Mouse (Mus musculus): ENCODE measurements around the gene Ppp1r1b. TPM values are rescaled to one million over a fixed set of nuclear protein-coding genes. Genes with fewer than 3 reads are reported as not detected.

Gene Ppp1r1b
- polyA plus RNA-seq, 1 experiment from 2014 or later = 2.7 TPM

- no peak for DNase-seq (ENCODE audit: low spot score)
These were observed 2.0 kb upstream of the Ppp1r1b start for GRCm38 (mm10) chr11:98346168-98346567.

- DNase-seq (ENCODE audit: low spot score) = no peak
These were observed 670 bp upstream of the Ppp1r1b start for GRCm38 (mm10) chr11:98347385-98348082.

- no peak for DNase-seq (ENCODE audit: low spot score)
These were observed 1.1 kb downstream of the Ppp1r1b start for GRCm38 (mm10) chr11:98349308-98349707.

- no peak for DNase-seq (ENCODE audit: low spot score)
These were observed 4.2 kb downstream of the Ppp1r1b start for GRCm38 (mm10) chr11:98352272-98352990.

DNA sequence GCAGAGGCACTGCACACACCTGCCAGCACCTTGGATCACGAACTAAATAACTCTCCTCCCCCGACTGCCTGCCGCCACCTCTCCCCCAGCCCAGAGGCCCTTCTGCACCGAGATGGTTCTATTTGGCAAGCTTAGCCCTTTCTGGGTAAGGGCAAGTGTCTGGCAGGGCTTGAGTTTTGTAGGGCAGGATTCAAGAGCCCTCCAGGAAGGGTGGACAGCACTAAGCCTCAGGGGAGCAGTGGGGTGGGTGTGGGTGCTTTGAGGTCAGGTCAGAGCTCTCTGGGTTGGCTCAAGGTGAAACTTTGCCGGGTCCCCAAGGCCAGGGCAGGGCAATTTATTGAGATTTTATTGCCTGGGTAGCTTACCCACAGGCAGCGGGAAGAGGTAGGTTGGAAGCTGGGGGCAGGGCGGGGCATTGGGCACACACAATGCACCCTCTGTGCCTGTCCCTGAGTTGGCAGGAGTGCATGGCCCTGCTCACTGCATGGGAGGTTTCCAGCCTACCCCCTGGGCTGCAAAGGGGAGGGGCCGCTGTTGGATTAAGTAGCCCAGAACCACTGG lies 5.5 kb downstream of the Ppp1r1b start:
- DNase-seq (ENCODE audit: low spot score) = no peak

GRCm38 (mm10) chr11:98354445-98354844 lies 6.2 kb downstream of the Ppp1r1b start:
- DNase-seq (ENCODE audit: low spot score) = no peak

DNA sequence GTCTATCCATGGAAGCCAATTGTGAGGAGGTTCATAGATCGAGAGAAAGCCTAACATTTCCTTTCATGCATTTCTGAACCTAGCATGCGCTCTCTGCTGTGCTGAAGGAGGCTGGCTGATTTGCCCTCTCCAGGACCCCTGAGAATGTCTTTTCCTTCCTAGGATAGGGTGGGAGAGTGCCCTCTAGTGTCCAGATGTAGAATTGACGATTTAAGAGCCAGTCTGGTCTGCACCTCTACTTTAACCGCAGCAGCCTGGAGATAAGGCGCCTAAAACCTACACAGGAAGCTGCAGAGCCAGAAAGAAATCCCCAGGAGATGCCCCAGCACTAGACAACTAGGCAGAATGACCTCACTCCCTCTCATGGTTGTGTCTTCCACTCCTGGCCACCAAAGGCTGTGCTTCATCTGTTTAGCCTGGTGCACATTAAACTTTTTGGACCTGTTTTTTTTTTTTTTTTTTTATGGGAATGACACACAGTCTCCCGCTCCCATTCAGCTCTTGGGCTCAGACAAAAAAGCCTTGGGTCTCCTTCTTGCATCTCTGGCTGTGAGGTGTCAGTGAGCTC lies 7.6 kb downstream of the Ppp1r1b start:
- peak; percentile 84 for DNase-seq (ENCODE audit: low spot score)

GRCm38 (mm10) chr11:98356625-98357394 lies 8.6 kb downstream of the Ppp1r1b start:
- DNase-seq (ENCODE audit: low spot score) = no peak

- peak; percentile 22 for DNase-seq (ENCODE audit: low spot score)
These were observed 9.4 kb downstream of the Ppp1r1b start for GRCm38 (mm10) chr11:98357396-98358160.

DNA sequence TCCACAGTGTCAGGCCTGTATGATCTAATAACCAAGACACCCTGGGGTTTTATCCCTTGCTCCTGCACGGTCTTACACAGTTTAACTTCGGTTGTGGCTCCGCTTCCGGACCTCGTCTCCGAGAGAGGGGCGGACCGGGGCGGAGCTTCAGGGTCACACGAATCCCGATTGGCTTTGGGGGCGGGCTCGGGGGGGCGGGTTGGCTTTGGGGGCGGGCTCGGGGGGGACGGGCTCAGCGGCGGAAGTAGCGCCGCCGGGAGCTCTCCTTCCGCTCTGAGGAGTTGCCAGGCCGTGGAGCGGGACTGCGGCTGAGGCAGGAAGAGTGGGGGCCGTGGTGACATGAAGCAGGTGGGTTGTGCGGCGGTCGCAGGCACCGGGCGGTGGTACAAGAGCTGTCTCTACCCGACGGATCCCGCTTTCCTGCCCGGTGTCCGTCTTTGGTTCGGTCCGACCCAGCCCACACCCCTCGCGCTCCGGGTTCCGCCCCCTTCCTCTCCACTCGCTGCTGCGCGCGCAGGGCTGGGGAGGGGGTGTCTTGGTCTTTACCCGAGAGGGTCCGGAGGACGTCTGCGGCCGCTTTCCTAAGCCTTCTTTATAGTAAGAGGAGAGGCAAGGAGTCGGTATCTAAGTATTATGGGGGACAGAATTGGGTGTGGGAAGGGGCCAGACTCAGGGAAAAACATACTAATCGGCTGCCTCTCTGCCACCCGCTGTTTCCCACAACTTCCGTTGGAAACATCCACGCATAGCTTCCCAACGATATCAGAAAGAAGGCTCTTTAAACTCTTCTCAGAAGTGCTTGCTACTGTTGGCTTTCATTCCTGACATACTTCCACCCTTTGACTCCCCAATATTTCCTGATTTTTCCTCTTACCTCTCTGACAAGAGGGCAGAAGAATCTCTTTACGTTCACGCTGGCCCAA lies 10.2 kb downstream of the Ppp1r1b start, which contains the start of gene Stard3:
TSS of gene Stard3 (plus strand) at position 208 of the 923 bp plus-strand sequence.
- peak; percentile 95 for DNase-seq (ENCODE audit: low spot score)

- no peak for DNase-seq (ENCODE audit: low spot score)
These were observed 12.8 kb downstream of the Ppp1r1b start for GRCm38 (mm10) chr11:98360866-98361521.

DNA sequence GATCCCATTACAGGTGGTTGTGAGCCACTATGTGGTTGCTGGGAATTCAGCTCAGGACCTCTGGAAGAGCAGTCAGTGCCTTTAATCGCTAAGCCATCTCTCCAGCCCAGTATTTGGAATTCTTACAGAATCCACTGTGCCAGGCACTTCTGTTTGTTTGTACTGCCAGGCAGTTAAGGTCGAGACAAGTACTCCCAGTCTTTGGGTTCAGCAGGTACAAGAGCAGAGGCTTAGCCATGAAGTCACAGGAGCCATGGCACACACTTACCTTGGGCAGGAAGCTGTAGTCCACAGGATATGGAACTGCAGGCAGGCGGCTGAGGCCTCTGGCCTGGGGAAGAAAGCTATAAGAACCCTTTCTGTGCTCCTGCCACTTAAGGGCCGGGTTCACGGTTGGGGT lies 15.6 kb downstream of the Ppp1r1b start:
- DNase-seq (ENCODE audit: low spot score) = no peak

GRCm38 (mm10) chr11:98364410-98364809 lies 16.2 kb downstream of the Ppp1r1b start:
- no peak for DNase-seq (ENCODE audit: low spot score)

- peak; percentile 29 for DNase-seq (ENCODE audit: low spot score)
These were observed 18.1 kb downstream of the Ppp1r1b start for GRCm38 (mm10) chr11:98366290-98366689.

- DNase-seq (ENCODE audit: low spot score) = peak; percentile 66
These were observed 19.1 kb downstream of the Ppp1r1b start for GRCm38 (mm10) chr11:98367171-98367862.

DNA sequence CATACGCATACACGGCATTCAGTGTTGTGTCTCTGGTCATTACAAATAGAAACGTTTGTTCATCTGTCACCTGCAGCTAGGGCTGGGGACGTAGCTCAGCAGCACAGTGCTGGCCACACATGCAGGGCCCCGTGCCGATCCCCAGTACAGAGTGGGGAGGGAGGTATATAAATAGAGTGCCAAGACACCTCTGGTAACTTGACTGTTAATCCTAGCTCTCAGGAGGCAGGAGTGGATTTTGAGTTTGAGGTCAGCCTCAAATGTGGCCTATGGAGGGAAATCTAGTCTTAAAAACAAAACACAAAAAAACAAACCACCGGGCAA lies 19.6 kb downstream of the Ppp1r1b start:
- no peak for DNase-seq (ENCODE audit: low spot score)

DNA sequence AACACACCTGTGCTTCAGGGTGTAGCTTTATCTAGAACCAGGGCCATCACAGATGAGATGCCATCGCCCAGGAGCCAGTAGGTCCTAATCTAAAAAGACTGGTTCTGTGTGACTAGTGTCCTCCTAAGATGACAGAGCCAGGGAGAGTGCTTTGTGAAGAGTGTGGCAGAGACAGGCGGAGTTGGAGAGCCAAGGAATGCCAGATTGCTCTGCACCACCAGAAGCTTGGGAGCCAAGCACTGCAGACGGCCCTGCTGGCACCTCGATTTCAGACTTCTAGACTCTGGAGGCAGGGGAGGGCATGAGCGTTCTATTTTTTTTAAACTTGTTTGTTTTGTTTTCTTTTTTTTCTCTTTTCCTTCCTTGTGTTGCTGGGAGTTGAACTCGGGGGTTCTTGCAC lies 21.1 kb downstream of the Ppp1r1b start:
- DNase-seq (ENCODE audit: low spot score) = no peak

GRCm38 (mm10) chr11:98370588-98370987 lies 22.4 kb downstream of the Ppp1r1b start:
- DNase-seq (ENCODE audit: low spot score) = no peak
